Comparison of ENCODE assay signal across 8 mouse cellular contexts in the genomic region with DNA sequence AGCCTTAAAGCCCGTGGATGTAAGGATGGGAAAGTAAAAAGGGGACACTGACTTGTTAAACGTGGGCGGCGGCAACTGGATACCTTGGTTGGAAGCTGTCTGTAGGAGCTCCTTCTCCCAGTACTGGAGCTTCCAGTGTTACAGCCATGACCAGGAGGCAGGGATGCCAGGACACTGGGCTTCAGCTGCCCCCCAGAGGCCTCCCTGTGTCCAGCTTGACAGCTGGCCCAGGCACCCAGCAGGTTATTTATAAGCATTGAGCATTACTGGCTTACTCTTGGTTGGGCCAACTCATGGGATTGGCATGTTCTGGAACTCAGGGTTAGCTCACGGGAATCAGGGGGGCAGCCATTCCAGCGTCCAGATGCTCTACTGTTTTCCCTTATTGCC. TPM values are rescaled to one million over a fixed set of nuclear protein-coding genes. Genes with fewer than 3 reads are reported as not detected.
DNase-seq lines count a peak whose midpoint lies in the region; ATAC-seq and TF ChIP-seq lines count a peak whose summit lies in the region.

No protein-coding gene starts in this region.

- H3K36me3 ChIP-seq in forebrain, embryonic 13.5 days (ENCODE audit: poor library complexity, severe bottlenecking): no peaks in the 10 kb centered on the region
- H3K36me3 ChIP-seq in hindbrain, embryonic 10.5 days: no peaks in the 10 kb centered on the region
- H3K36me3 ChIP-seq in limb, embryonic 15.5 days: no peaks in the 10 kb centered on the region
- no peaks in the 10 kb centered on the region for H3K36me3 ChIP-seq in neural tube, embryonic 13.5 days

- ATAC-seq in Patski: peak; percentile 96
- ATAC-seq in forebrain, embryonic 13.5 days: no peak
- peak; percentile 52; the same call in 1 of the 2 replicates for ATAC-seq in limb, embryonic 15.5 days (ENCODE audit: insufficient number of reproducible peaks, low FRiP score, low TSS enrichment, low read depth)
- ATAC-seq in neural tube, embryonic 13.5 days (ENCODE audit: low read depth): no peak; the same call in 1 of the 2 replicates
- ATAC-seq in inflammation-experienced regulatory T-cells, adult 6 months: no peak

- peak overlapping the region; percentile 37 for H3K4me3 ChIP-seq in forebrain, embryonic 13.5 days
- peak overlapping the region; percentile 55 for H3K4me3 ChIP-seq in hindbrain, embryonic 10.5 days
- H3K4me3 ChIP-seq in limb, embryonic 15.5 days: peak overlapping the region; percentile 41
- H3K4me3 ChIP-seq in neural tube, embryonic 13.5 days: peak overlapping the region; percentile 43

- peak; percentile 69 for DNase-seq in Patski (ENCODE audit: low read depth, low spot score)
- DNase-seq in hindbrain, embryonic 10.5 days (ENCODE audit: low spot score): no peak
- DNase-seq in frontal cortex, postnatal 36 days (ENCODE audit: low spot score in 2 of 2): no peak
- DNase-seq in right cerebral cortex, postnatal 36 days (ENCODE audit: low spot score in 2 of 2): no peak

- no peak overlapping the region; the same call in 1 of the 2 replicates for H3K9ac ChIP-seq in forebrain, embryonic 13.5 days
- no peak overlapping the region for H3K9ac ChIP-seq in limb, embryonic 15.5 days
- H3K9ac ChIP-seq in neural tube, embryonic 13.5 days: peak overlapping the region; percentile 75; the same call in 1 of the 2 replicates

- in situ Hi-C loops in Patski (cut with MboI; ENCODE audit: low pct_unique_long_range_greater_than_20kb): no loop called here

- peak; percentile 83 for TF ChIP-seq CTCF in Patski (IDR thresholded peaks at IDR 0.05)

- H3K4me1 ChIP-seq in forebrain, embryonic 13.5 days: peaks cover 9% of the 10 kb centered on the region; the same call in 1 of the 2 replicates
- H3K4me1 ChIP-seq in hindbrain, embryonic 10.5 days (replicated peaks): peaks cover 16% of the 10 kb centered on the region
- H3K4me1 ChIP-seq in limb, embryonic 15.5 days: peaks cover 12% of the 10 kb centered on the region; the same call in 1 of the 2 replicates
- H3K4me1 ChIP-seq in neural tube, embryonic 13.5 days (replicated peaks): peaks cover 14% of the 10 kb centered on the region

- H3K4me2 ChIP-seq in forebrain, embryonic 13.5 days: peak overlapping the region; percentile 64
- H3K4me2 ChIP-seq in limb, embryonic 15.5 days: peak overlapping the region; percentile 89
- peak overlapping the region; percentile 77 for H3K4me2 ChIP-seq in neural tube, embryonic 13.5 days

- H3K27ac ChIP-seq in forebrain, embryonic 13.5 days: no peak overlapping the region
- H3K27ac ChIP-seq in hindbrain, embryonic 10.5 days: no peak overlapping the region
- H3K27ac ChIP-seq in limb, embryonic 15.5 days: no peak overlapping the region
- H3K27ac ChIP-seq in neural tube, embryonic 13.5 days (replicated peaks): no peak overlapping the region

- no peaks in the 10 kb centered on the region for H3K9me3 ChIP-seq in forebrain, embryonic 13.5 days (replicated peaks)
- no peaks in the 10 kb centered on the region for H3K9me3 ChIP-seq in hindbrain, embryonic 10.5 days
- no peaks in the 10 kb centered on the region for H3K9me3 ChIP-seq in limb, embryonic 15.5 days
- no peaks in the 10 kb centered on the region for H3K9me3 ChIP-seq in neural tube, embryonic 13.5 days

- WGBS in forebrain, embryonic 13.5 days: 31% methylated on average over 6 of the region's 6 CpGs
- WGBS in hindbrain, embryonic 10.5 days: 24% methylated on average over 6 of the region's 6 CpGs
- WGBS in limb, embryonic 15.5 days: 22% methylated on average over 6 of the region's 6 CpGs
- 25% methylated on average over 6 of the region's 6 CpGs for WGBS in neural tube, embryonic 13.5 days

- POLR2A ChIA-PET in Patski (lab: Charles Lee): interaction anchor here (0.7 to 1.1 kb wide), 2 partner anchors 16 to 17 kb away, joined by 3 to 5 read pairs; a partner anchor contains a TSS

- no peaks in the 10 kb centered on the region for H3K27me3 ChIP-seq in Patski
- peaks cover 36% of the 10 kb centered on the region for H3K27me3 ChIP-seq in forebrain, embryonic 13.5 days
- H3K27me3 ChIP-seq in hindbrain, embryonic 10.5 days (ENCODE audit: insufficient read depth, poor library complexity, severe bottlenecking): peaks cover 38% of the 10 kb centered on the region
- H3K27me3 ChIP-seq in limb, embryonic 15.5 days: peaks cover 42% of the 10 kb centered on the region
- peaks cover 37% of the 10 kb centered on the region for H3K27me3 ChIP-seq in neural tube, embryonic 13.5 days

- CTCF ChIA-PET in Patski (lab: Charles Lee): interaction anchor here (0.6 to 2.4 kb wide), 13 partner anchors 10 to 155 kb away, joined by 3 to 15 read pairs (median 3); a partner anchor contains a TSS

RNA-seq across cellular contexts. Expression of a gene that starts 0.6 kb away (rescaled TPM):
- 6.0 TPM for polyA plus RNA-seq in Patski (2021)
- polyA plus RNA-seq in forebrain, embryonic 13.5 days (2015; fragmentation: Nextera tagmentation; extraction: Ambion mirVana): 0.26 and 0.30 TPM in 2 replicates
- 0.10 and 0.32 TPM in 2 replicates for polyA plus RNA-seq in hindbrain, embryonic 10.5 days (2016; fragmentation: Nextera tagmentation; extraction: Ambion mirVana)
- polyA plus RNA-seq in limb, embryonic 15.5 days (2015; fragmentation: Nextera tagmentation; extraction: Ambion mirVana): 1.2 and 2.0 TPM in 2 replicates
- polyA plus RNA-seq in neural tube, embryonic 13.5 days (2015; fragmentation: Nextera tagmentation; extraction: Ambion mirVana): 0.45 and 0.63 TPM in 2 replicates
- under 1 TPM in 2 of 3 experiments, not detected in 1; 0.23 to 0.24 TPM for polyA plus RNA-seq in inflammation-experienced regulatory T-cells, adult 6 months (2017; shearing (Covaris generic))

RNA-seq across cellular contexts. Expression of a gene that starts 16.0 kb away (rescaled TPM):
- 79.4 TPM for polyA plus RNA-seq in Patski (2021)
- 133 and 136 TPM in 2 replicates for polyA plus RNA-seq in forebrain, embryonic 13.5 days (2015; fragmentation: Nextera tagmentation; extraction: Ambion mirVana)
- polyA plus RNA-seq in hindbrain, embryonic 10.5 days (2016; fragmentation: Nextera tagmentation; extraction: Ambion mirVana): 132 and 134 TPM in 2 replicates
- polyA plus RNA-seq in limb, embryonic 15.5 days (2015; fragmentation: Nextera tagmentation; extraction: Ambion mirVana): 91.9 and 95.4 TPM in 2 replicates
- 130 and 132 TPM in 2 replicates for polyA plus RNA-seq in neural tube, embryonic 13.5 days (2015; fragmentation: Nextera tagmentation; extraction: Ambion mirVana)
- 10 to 100 TPM; 43.7 to 57.0 (median 49.4) TPM for polyA plus RNA-seq in inflammation-experienced regulatory T-cells, adult 6 months (2017; shearing (Covaris generic))

RNA-seq across cellular contexts. Expression of a gene that starts 16.1 kb away (rescaled TPM):
- 157 TPM for polyA plus RNA-seq in Patski (2021)
- 174 and 181 TPM in 2 replicates for polyA plus RNA-seq in forebrain, embryonic 13.5 days (2015; fragmentation: Nextera tagmentation; extraction: Ambion mirVana)
- 207 and 237 TPM in 2 replicates for polyA plus RNA-seq in hindbrain, embryonic 10.5 days (2016; fragmentation: Nextera tagmentation; extraction: Ambion mirVana)
- 217 and 224 TPM in 2 replicates for polyA plus RNA-seq in limb, embryonic 15.5 days (2015; fragmentation: Nextera tagmentation; extraction: Ambion mirVana)
- 190 and 197 TPM in 2 replicates for polyA plus RNA-seq in neural tube, embryonic 13.5 days (2015; fragmentation: Nextera tagmentation; extraction: Ambion mirVana)
- 10 to 100 TPM; 20.9 to 43.7 (median 25.2) TPM for polyA plus RNA-seq in inflammation-experienced regulatory T-cells, adult 6 months (2017; shearing (Covaris generic))

RNA-seq across cellular contexts. Expression of a gene that starts 22.7 kb away (rescaled TPM):
- polyA plus RNA-seq in Patski (2021): 8.8 TPM
- polyA plus RNA-seq in forebrain, embryonic 13.5 days (2015; fragmentation: Nextera tagmentation; extraction: Ambion mirVana): 13.0 and 13.1 TPM in 2 replicates
- 19.8 and 24.2 TPM in 2 replicates for polyA plus RNA-seq in hindbrain, embryonic 10.5 days (2016; fragmentation: Nextera tagmentation; extraction: Ambion mirVana)
- polyA plus RNA-seq in limb, embryonic 15.5 days (2015; fragmentation: Nextera tagmentation; extraction: Ambion mirVana): 10.8 and 11.0 TPM in 2 replicates
- polyA plus RNA-seq in neural tube, embryonic 13.5 days (2015; fragmentation: Nextera tagmentation; extraction: Ambion mirVana): 2.9 and 4.8 TPM in 2 replicates
- polyA plus RNA-seq in inflammation-experienced regulatory T-cells, adult 6 months (2017; shearing (Covaris generic)): 10 to 100 TPM in 1 of 3 experiments, 1 to 10 TPM in 2; 6.7 to 11.1 (median 8.1) TPM

RNA-seq across cellular contexts. Expression of a gene that starts 38.0 kb away (rescaled TPM):
- polyA plus RNA-seq in Patski (2021): 33.0 TPM
- polyA plus RNA-seq in forebrain, embryonic 13.5 days (2015; fragmentation: Nextera tagmentation; extraction: Ambion mirVana): 17.0 and 17.8 TPM in 2 replicates
- 15.4 and 19.9 TPM in 2 replicates for polyA plus RNA-seq in hindbrain, embryonic 10.5 days (2016; fragmentation: Nextera tagmentation; extraction: Ambion mirVana)
- polyA plus RNA-seq in limb, embryonic 15.5 days (2015; fragmentation: Nextera tagmentation; extraction: Ambion mirVana): 22.0 and 24.6 TPM in 2 replicates
- 21.2 and 23.1 TPM in 2 replicates for polyA plus RNA-seq in neural tube, embryonic 13.5 days (2015; fragmentation: Nextera tagmentation; extraction: Ambion mirVana)
- polyA plus RNA-seq in inflammation-experienced regulatory T-cells, adult 6 months (2017; shearing (Covaris generic)): 10 to 100 TPM in 2 of 3 experiments, 1 to 10 TPM in 1; 7.4 to 11.4 (median 11.3) TPM

Comparison
In these comparisons a context has a peak if more than half of its experiments do, and no peak if none do; other contexts are left out.
1. ATAC-seq: peak in Patski (single experiment) and limb, embryonic 15.5 days (single experiment); none in forebrain, embryonic 13.5 days (single experiment), neural tube, embryonic 13.5 days (single experiment) and inflammation-experienced regulatory T-cells, adult 6 months (single experiment).
2. Peak in every context shown above with its lines, with median percentiles within 50 percentile points of each other: H3K4me2 ChIP-seq and H3K4me3 ChIP-seq.